Mouse (Mus musculus): ENCODE results near the gene Krtap4-9.
"Not testable (repeated sequence)": the region's sequence is repeated elsewhere in the genome, so short reads cannot be mapped to it uniquely, and the experiment has no call there.

The Krtap4-9 gene

DNA sequence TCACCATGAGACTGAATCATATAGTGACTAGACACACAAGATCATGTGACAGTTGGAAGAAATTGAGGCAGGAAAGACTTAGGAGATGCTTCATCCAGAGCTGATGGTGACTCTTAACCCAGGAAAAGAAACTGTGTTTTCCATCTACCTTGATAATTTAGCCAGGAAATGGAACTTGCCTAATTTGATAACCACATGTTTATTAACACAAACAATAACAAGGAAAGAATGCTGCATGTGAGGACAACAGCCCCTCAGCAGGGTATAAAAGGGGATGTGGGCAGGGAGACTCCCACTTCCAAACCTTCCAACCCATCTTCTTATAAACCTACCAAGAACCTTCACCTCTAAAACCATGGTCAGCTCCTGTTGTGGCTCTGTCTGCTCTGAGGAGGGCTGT is at the start of gene Krtap4-9:
Gene Krtap4-9, plus strand, starts transcription at position 301 of the 400 bp plus-strand sequence.
- not testable (repeated sequence) for DNase-seq (ENCODE audit: low spot score)

DNA sequence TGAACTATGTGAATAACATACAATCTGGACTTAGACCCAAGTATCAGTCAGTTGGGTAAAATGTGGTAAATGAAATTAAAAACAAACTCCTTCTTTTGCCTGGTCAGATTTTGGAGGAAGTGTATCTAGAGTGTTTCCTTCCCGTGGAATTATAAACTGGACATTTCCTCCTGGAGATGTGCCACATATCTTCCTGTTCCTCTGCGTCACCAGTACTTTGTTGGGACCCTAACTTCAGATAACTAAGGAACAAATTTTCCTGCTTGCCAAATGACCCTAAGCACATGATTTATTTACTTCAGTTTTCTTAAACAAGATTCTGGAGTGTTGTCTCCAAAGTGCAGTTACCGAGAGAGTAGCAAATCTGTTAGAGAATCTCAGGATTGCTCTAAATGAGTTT is 41.0 kb upstream of the Krtap4-9 start:
- no peak for DNase-seq (ENCODE audit: low spot score)

GRCm38 (mm10) chr11:99758877-99759276 is 26.1 kb upstream of the Krtap4-9 start:
- no peak for DNase-seq (ENCODE audit: low spot score)

GRCm38 (mm10) chr11:99768410-99768809 is 16.6 kb upstream of the Krtap4-9 start:
- no peak for DNase-seq (ENCODE audit: low spot score)

GRCm38 (mm10) chr11:99772813-99773212 is 12.2 kb upstream of the Krtap4-9 start, which contains the start of gene Gm11595:
Gm11595 (minus strand) TSS chr11:99772913.
- DNase-seq (ENCODE audit: low spot score), result not testable (repeated sequence)

GRCm38 (mm10) chr11:99778401-99778800 is 6.6 kb upstream of the Krtap4-9 start:
- no peak for DNase-seq (ENCODE audit: low spot score)

- no peak for DNase-seq (ENCODE audit: low spot score)
These were observed 4.4 kb upstream of the Krtap4-9 start, which contains the start of gene Krtap4-8 for GRCm38 (mm10) chr11:99780604-99781003. Krtap4-8 (minus strand) TSS chr11:99780704.

DNA sequence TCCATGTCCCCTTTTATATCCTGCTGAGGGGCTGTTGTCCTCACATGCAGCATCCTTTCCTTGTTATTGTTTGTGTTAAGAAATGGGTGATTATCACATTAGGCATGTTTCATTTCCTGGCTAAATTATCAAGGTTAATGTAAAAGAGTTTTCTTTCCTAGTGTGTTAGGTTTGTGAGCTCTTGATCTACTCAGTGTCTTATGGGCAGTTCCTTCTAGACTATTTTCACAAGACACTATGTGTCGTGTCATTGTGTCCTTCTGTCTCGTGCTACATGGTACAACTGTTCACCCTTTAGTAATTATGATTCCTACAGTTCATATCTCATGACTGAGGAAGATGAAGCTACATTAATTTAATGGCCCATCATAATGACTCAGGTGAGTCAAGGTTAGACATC is 8.4 kb downstream of the Krtap4-9 start, which contains the start of gene Gm11596:
Gene Gm11596, minus strand, starts transcription at position 101 of the 400 bp plus-strand sequence.
- DNase-seq (ENCODE audit: low spot score), result no peak

DNA sequence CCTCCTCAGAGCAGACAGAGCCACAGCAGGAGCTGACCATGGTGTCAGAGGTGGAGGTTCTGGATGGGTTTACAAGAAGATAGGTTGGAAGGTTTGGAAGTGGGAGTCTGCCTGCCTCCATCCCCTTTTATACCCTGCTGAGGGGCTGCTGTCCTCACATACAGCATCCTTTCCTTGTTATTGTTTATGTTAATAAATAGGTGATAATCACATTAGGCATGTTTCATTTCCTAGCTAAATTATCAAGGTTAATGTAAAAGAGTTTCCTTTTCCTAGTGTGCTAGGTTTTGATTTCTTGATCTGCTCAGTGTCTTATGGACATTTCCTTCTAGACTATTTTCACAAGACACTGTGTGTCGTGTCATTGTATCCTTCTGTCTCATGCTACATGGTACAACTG is 13.8 kb downstream of the Krtap4-9 start, which contains the start of gene Gm11569:
Gene Gm11569, minus strand, starts transcription at position 101 of the 400 bp plus-strand sequence.
- DNase-seq (ENCODE audit: low spot score), result not testable (repeated sequence)

GRCm38 (mm10) chr11:99804346-99804745 is 19.3 kb downstream of the Krtap4-9 start, which contains the start of gene Gm11554:
Gm11554 (minus strand) TSS chr11:99804446.
- DNase-seq (ENCODE audit: low spot score), result not testable (repeated sequence)

GRCm38 (mm10) chr11:99809792-99810191 is 24.8 kb downstream of the Krtap4-9 start, which contains the start of gene Krtap4-13:
Krtap4-13 (minus strand) TSS chr11:99809892.
- DNase-seq (ENCODE audit: low spot score), result not testable (repeated sequence)

- DNase-seq (ENCODE audit: low spot score), result not testable (repeated sequence)
These were observed 30.6 kb downstream of the Krtap4-9 start, which contains the start of gene Gm11564 for GRCm38 (mm10) chr11:99815566-99815965. Gm11564 (minus strand) TSS chr11:99815666.

All from MN1 (cell line).